Mouse (Mus musculus) heart, postnatal 0 days (tissue): ENCODE results near the gene Nrp1.

ENCODE experiments used
- CTCF ChIP-seq: IDR thresholded peaks from 2 replicates; pipeline ENCODE4 v1.5.1; 2016; ENCODE audit warnings: antibody characterized with exemption, control low read depth, low read depth
- EP300 ChIP-seq: IDR thresholded peaks from 2 replicates; pipeline ENCODE4 v1.6.1; 2016; ENCODE audit warnings: antibody characterized with exemption, low read depth

GRCm38 (mm10) chr8:128519366-128519765 is 161.0 kb downstream of the Nrp1 start:
- peak; percentile 76 for TF ChIP-seq CTCF
- TF ChIP-seq EP300: no peak
